Mouse (Mus musculus) ovary, postnatal 10 days (tissue): Measurements from ENCODE around the gene Paip2b.
"Not testable (repeated sequence)": the region's sequence is repeated elsewhere in the genome, so short reads cannot be mapped to it uniquely, and the experiment has no call there.

ENCODE experiments used
- DNase-seq: peaks from one replicate; pipeline ENCODE4 v3.0.0; 2022; ENCODE audit warnings: low spot score

Gene Paip2b

GRCm38 (mm10) chr6:83831606-83832123, at the start of gene Paip2b:
Gene Paip2b (minus strand): TSS chr6:83831741.
- DNase-seq, result peak; percentile 90

DNA sequence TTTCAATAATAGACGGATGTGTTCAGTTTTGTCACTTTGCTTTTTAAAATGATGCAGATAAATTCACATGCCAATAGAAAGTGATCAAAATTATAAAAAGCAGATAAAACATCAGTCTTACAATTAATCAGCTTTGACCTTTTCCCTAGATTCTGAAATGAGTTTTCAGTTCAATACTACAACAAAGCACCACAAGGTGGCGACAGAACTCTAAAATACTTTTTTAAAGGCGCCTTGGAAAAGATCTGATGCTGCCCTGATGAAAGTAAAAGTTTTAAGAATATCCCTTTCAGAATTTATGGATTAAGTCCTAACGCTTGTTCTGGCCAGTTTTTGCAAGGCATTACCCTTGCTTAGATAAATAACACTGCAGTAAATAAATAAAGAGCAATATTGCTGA, 48.3 kb upstream of the Paip2b start:
- DNase-seq, result no peak

GRCm38 (mm10) chr6:83867598-83868585, 36.4 kb upstream of the Paip2b start:
- DNase-seq, result peak; percentile 2

DNA sequence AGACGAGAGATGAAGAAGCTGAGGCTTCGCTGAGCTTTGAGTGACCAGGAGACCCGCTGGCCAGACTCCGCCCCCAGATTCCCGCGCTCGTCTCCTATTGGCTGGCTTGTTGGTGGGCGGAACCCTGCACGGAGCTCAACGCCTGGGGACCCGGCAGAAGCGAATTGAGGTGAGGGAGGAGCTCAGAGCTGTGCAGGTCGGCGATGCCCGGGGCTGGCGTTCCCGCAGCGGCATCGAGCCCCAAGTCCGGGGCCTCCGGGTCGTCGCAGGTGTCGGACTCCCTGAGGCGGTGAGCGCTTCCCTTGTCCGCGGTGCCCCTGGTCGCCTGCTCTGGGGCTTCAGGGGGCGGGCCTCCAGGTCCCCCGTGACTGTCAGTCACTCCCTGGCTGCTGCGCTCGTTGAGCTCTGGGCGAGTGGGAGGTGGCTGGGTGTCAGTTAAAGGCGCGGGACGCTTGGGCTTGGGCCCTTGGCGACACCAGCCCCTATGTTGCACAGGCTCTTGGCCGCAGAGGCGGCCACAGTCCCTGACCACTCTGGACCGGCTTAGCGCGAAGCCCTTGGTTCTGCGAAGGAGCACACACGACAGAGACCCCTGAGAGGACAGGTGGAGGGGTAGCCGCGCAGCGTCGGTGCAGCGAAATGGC, 35.5 kb upstream of the Paip2b start, which contains the start of gene Zfp638:
Gene Zfp638, plus strand, starts transcription at position 156 of the 644 bp plus-strand sequence.
- peak; percentile 92 for DNase-seq

GRCm38 (mm10) chr6:83866423-83866822, 34.9 kb upstream of the Paip2b start:
- DNase-seq, result no peak

DNA sequence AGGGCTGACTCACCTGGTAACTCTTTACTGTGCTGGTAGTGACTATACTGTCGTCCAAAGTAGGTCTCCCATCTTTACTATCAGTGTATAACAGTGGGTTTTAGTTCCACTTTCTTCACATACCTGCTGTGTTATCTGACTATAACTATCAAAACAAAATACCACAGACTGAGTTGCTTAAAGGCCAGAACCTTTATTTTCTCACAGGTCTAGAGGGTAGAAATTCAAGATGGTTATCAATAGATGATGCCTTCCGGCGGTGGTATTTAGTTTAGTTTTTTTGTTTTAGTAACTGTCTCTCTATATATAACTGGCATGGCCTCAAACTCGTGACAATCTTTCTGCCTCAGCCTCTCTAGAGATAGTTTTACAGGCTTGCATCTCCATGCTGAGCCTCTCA, 32.0 kb upstream of the Paip2b start:
- DNase-seq, result no peak

DNA sequence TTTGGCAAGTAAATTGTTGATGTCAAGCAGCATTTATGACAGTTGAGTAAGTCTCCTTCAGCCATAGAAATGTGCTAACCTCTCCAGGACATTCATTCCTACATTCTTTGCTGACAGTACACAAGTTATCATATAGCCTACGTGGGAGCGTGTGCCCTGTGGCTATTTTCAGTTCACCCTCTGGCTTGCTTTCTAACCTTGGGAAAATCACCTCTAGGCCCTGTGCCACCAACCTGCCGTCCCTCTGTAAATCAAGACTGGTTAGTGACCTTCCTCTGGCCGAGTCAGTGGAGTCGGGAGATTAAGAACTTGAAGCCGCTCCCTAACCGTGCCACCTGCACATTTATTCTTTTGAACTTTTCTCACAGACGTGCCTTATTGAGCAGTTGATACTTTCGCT, 28.5 kb upstream of the Paip2b start:
- no peak for DNase-seq

DNA sequence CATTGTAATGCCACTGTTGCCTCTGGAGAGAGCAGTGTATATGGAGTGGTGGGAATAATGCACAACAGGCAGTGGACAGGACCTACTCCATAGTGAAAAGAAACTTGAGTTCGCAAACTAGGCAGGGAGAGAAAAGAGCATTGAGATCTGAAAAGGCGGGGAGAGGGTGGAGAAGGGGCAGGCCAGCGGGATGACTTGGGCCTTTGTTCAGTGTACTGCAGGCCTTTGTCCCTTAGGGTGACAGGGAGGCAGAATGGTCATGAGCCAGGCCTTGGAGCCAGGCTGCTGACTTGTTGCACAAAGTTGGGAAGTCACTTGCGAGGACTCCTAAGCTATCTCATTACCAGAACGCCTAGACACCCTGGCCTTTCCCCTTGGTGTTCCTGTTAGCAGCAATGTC, 25.9 kb upstream of the Paip2b start:
- DNase-seq, result no peak

DNA sequence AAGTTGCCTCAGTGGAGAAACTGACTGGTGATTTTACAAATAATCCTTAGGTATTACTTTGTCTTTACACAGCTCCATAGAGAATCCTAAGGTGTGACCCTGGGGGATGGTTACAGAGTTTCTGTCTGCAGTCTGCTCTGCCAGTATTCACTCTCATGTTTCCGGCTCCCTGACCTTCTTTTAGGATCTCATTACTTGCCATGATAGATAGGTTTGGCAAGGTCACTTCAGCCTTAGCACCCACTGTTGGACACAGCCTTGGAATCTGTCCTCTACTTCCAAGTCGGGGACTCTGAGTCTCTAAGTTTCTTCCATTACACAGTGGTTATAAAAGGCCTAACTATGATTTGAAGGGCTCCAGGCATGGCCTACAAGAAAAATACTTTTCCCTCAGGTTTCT, 17.9 kb upstream of the Paip2b start:
- DNase-seq, result no peak

DNA sequence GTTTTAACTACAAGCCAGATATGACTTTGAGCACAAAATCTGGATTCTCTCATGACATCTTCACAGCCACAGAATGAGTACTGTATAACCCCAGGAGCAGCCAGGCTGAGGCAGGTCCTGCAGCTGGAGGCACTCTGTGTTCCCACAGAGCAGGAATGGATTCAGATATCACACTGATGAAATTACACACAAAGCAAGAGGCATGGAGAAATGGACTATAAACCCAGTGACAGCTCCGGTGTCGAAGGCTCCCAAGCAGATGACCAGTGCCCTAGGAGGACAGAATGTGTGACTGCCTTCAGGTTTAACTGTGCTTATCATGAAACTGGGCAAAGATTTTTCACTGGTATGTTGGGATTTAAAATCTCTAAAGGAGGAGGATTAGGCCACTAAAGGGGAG, 14.6 kb upstream of the Paip2b start:
- no peak for DNase-seq

GRCm38 (mm10) chr6:83844913-83845312, 13.4 kb upstream of the Paip2b start:
- no peak for DNase-seq

- no peak for DNase-seq
Measured at GRCm38 (mm10) chr6:83840086-83840485, 8.5 kb upstream of the Paip2b start.

DNA sequence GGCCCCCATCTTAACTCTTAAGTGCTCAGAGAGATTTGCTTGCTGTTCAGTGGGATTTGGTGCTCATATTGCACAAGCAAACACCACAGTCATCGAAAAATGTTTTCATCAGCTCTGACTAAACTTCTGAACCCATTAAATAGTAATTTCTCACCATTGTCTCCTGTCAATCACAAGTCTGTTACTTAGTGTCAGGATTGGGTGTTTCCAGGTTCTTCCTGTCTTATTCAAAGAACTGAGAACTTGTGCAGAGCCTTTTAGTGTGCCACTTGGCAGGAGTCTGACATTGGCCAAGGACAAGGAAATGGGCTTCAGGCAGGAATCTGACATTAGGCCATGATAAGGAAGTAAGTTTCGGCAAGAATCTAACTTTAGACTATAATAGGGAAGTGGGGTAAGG, 6.5 kb upstream of the Paip2b start:
- DNase-seq, result no peak

DNA sequence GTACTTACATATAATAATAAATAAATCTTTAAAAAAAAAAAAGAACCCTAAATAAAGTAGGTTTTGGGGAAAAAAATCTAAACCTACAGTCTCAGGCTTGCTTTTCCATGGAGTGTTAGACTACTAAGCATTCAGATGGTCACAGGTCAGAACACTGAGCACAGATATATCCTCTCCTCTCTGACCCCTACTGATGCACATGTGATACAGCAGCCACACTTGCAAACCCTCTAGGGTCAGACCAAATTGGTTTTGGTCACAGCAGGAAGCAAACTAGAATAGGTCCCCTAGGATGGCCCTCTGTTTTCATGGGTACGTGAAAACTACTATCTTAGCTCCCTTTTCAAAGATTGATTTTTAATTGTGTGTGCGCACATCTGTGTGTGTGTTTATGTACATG, 5.3 kb upstream of the Paip2b start:
- DNase-seq, result no peak

DNA sequence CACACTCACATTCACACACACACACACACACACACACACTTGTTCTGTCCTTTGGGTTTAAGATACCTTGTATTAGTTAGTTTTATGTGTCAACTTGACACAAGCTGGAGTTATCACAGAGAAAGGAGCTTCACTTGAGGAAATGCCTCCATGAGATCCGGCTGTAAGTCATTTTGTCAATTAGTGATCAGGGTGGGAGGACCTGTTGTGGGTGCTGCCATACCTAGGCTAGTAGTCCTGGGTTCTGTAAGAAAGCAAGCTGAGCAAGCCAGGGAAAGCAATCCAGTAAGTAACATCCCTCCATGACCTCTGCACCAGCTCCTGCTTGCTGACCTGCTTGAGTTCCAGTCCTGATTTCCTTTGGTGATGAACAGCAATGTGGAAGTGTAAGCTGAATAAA, 852 bp upstream of the Paip2b start:
- not testable (repeated sequence) for DNase-seq

GRCm38 (mm10) chr6:83830941-83831605, 468 bp downstream of the Paip2b start:
- no peak for DNase-seq

GRCm38 (mm10) chr6:83821856-83822255, 9.7 kb downstream of the Paip2b start:
- DNase-seq, result no peak

- no peak for DNase-seq
Measured at GRCm38 (mm10) chr6:83820727-83821515, 10.6 kb downstream of the Paip2b start.

GRCm38 (mm10) chr6:83818996-83819395, 12.5 kb downstream of the Paip2b start:
- DNase-seq, result no peak

DNA sequence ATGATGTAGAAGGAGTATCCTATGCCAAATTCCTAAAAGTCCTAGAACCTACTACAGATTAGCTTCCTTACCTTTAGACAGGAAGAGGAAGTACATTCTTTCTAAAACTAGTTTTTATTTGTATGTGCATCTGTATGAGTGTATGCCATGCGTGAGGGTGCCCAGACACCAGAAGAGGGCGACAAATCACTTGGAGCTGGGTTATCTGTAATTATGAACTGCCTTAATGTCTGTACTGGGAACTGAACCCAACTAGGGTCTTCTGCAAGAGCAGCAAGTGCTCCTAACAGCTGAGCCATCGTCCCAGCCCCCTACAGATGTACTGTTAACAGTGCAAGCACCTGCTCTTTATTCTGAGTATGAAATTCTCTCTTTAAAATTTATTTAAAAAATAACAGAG, 15.7 kb downstream of the Paip2b start:
- DNase-seq, result no peak

DNA sequence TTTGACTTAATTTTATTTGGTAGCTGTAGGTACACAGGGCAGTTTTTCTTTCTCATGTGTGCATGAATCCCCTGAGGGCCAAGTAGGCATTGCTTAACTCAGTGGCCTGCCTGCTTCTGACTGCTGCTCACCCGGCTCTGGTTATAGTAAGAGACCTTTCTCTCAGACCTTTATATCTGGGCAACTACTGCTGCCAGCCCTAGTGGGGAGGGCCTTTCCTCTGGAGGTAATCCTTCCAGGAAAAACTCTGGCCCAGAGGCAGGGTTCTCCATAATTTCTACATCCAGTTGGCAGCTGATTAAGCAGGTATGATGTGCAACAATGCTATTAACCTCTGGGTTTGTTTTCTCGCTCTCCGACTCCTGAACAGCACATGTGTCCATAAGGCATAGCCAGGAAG, 28.7 kb downstream of the Paip2b start:
- DNase-seq, result no peak

DNA sequence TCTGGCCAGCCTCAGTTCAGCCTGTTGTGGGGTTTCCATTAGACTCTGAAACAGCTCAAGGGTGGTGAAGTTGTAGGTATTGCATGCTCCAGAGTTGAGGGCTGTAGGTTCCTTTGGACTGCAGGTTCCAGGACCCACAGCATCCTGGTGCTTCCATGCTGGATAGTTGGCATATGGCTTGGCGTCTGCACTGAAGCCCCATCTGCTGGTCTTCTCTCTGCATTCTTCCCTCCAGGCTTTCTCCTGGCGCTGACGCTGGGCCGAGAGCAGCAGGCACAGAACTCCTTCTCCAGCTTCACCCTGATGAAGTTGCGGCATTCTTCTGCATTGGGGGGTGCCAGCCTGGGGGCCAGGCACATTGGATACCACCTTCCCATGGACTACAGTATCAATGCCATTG, 29.5 kb downstream of the Paip2b start:
- no peak for DNase-seq
